Mouse (Mus musculus) midbrain, embryonic 12.5 days (tissue): Measurements from ENCODE around the gene Uba2. TPM values are rescaled to one million over a fixed set of nuclear protein-coding genes. Genes with fewer than 3 reads are reported as not detected.
"Not testable (repeated sequence)": the region's sequence is repeated elsewhere in the genome, so short reads cannot be mapped to it uniquely, and the experiment has no call there.

Source experiments
- ATAC-seq: fragments of 200-750 bp; cut with Nextera tagmentation; 2 replicates; pipeline ENCODE4 v1.8.0; 2017; ENCODE audit warnings: low read depth, moderate TSS enrichment, moderate library complexity; ENCODE audit not compliant: low FRiP score
- H3K27ac ChIP-seq: fragments of 300-500 bp; sonication (generic); replicated peaks from 2 replicates; pipeline ENCODE4 v1.5.1; 2016; ENCODE audit warnings: mild to moderate bottlenecking
- H3K27me3 ChIP-seq: fragments of 300-500 bp; sonication (generic); 2 replicates; pipeline ENCODE4 v1.6.1; 2016; ENCODE audit warnings: mild to moderate bottlenecking
- H3K36me3 ChIP-seq: fragments of 300-500 bp; sonication (generic); 2 replicates; pipeline ENCODE4 v1.6.1; 2016
- H3K4me1 ChIP-seq: fragments of 300-500 bp; sonication (generic); 2 replicates; pipeline ENCODE4 v1.6.1; 2016
- H3K4me2 ChIP-seq: fragments of 300-500 bp; sonication (generic); replicated peaks from 2 replicates; pipeline ENCODE4 v1.6.1; 2016; ENCODE audit warnings: mild to moderate bottlenecking, moderate library complexity
- H3K4me3 ChIP-seq: fragments of 300-500 bp; sonication (generic); 2 replicates; pipeline ENCODE4 v1.5.1; 2016; ENCODE audit warnings: mild to moderate bottlenecking
- H3K9ac ChIP-seq: fragments of 300-500 bp; sonication (generic); replicated peaks from 2 replicates; pipeline ENCODE4 v1.6.1; 2016; ENCODE audit warnings: mild to moderate bottlenecking, moderate library complexity
- H3K9me3 ChIP-seq: fragments of 300-500 bp; sonication (generic); 2 replicates; pipeline ENCODE4 v1.6.1; 2016; ENCODE audit warnings: mild to moderate bottlenecking
- WGBS: fragments of 180-500 bp; shearing (Covaris S2); methylation state at CpG from one replicate; pipeline ENCODE4 v1.1.7; 2016; 5-methylcytosine and 5-hydroxymethylcytosine counted together
- polyA plus RNA-seq: library from polyadenylated mRNA; unstranded; fragments of >200 nt; fragmentation: Nextera tagmentation; extraction: Ambion mirVana; gene quantifications from 2 replicates; pipeline ENCODE4 v1.2.1, GENCODE M21; 2016

The Uba2 gene
- polyA plus RNA-seq, 1 experiment from 2014 or later: 247 TPM

GRCm38 (mm10) chr7:34195632-34196031, 26.2 kb upstream of the Uba2 start:
- peaks cover 10% of the 10 kb centered on the region for H3K4me1 ChIP-seq
- peak overlapping the region; percentile 97 for H3K4me3 ChIP-seq
- H3K27ac ChIP-seq: 0 out of 2 replicates have a peak overlapping the region, but pooled peaks have one; percentile 46
- H3K4me2 ChIP-seq: peak overlapping the region; percentile 94
- no peak for ATAC-seq
- no peaks in the 10 kb centered on the region for H3K27me3 ChIP-seq
- peak overlapping the region; percentile 95 for H3K9ac ChIP-seq
- no peaks in the 10 kb centered on the region for H3K9me3 ChIP-seq
- 54% methylated on average over 3 of the region's 3 CpGs for WGBS
- peaks cover 26% of the 10 kb centered on the region for H3K36me3 ChIP-seq

- Histone ChIP-seq H3K36me3 (peaks cover 44% of the 10 kb centered on the region), H3K9ac (no peak overlapping the region)
- ATAC-seq: no peak
Observed at GRCm38 (mm10) chr7:34192825-34193224, 23.4 kb upstream of the Uba2 start.

GRCm38 (mm10) chr7:34189376-34189989, 20.1 kb upstream of the Uba2 start:
- Histone ChIP-seq H3K27me3 (no peaks in the 10 kb centered on the region), H3K9ac (no peak overlapping the region), H3K4me3 (no peak overlapping the region), H3K4me1 (no peaks in the 10 kb centered on the region), H3K4me2 (no peak overlapping the region), H3K27ac (no peak overlapping the region), H3K36me3 (peaks cover 71% of the 10 kb centered on the region), H3K9me3 (no peaks in the 10 kb centered on the region)
- WGBS: 91% methylated on average over 12 of the region's 12 CpGs
- ATAC-seq: no peak

More at GRCm38 (mm10) chr7:34192825-34193224, 23.4 kb upstream of the Uba2 start:
- H3K27ac ChIP-seq: no peak overlapping the region
- no peaks in the 10 kb centered on the region for H3K9me3 ChIP-seq
- 94% methylated on average over 6 of the region's 6 CpGs for WGBS
- no peak overlapping the region for H3K4me2 ChIP-seq
- no peaks in the 10 kb centered on the region for H3K27me3 ChIP-seq
- peaks cover 10% of the 10 kb centered on the region for H3K4me1 ChIP-seq
- no peak overlapping the region for H3K4me3 ChIP-seq

GRCm38 (mm10) chr7:34183794-34184193, 14.4 kb upstream of the Uba2 start:
- H3K36me3 ChIP-seq: peaks cover 50% of the 10 kb centered on the region
- H3K4me1 ChIP-seq: no peaks in the 10 kb centered on the region
- 87% methylated on average over 3 of the region's 3 CpGs for WGBS
- no peaks in the 10 kb centered on the region for H3K27me3 ChIP-seq
- no peak overlapping the region for H3K9ac ChIP-seq
- no peak overlapping the region for H3K27ac ChIP-seq
- ATAC-seq: no peak
- no peak overlapping the region for H3K4me2 ChIP-seq
- no peak overlapping the region for H3K4me3 ChIP-seq
- H3K9me3 ChIP-seq: no peaks in the 10 kb centered on the region

GRCm38 (mm10) chr7:34183356-34183755, 14.0 kb upstream of the Uba2 start:
- no peaks in the 10 kb centered on the region for H3K4me1 ChIP-seq
- H3K9ac ChIP-seq: no peak overlapping the region
- no peaks in the 10 kb centered on the region for H3K27me3 ChIP-seq
- WGBS: 92% methylated on average over 13 of the region's 13 CpGs
- H3K27ac ChIP-seq: no peak overlapping the region
- peaks cover 46% of the 10 kb centered on the region for H3K36me3 ChIP-seq
- no peak overlapping the region for H3K4me2 ChIP-seq
- H3K9me3 ChIP-seq: no peaks in the 10 kb centered on the region
- no peak overlapping the region for H3K4me3 ChIP-seq
- no peak for ATAC-seq

GRCm38 (mm10) chr7:34176241-34176640, 6.8 kb upstream of the Uba2 start:
- H3K27me3 ChIP-seq, H3K4me3 ChIP-seq, H3K9ac ChIP-seq, H3K4me1 ChIP-seq, H3K27ac ChIP-seq, H3K36me3 ChIP-seq, ATAC-seq, H3K9me3 ChIP-seq, H3K4me2 ChIP-seq: not testable (repeated sequence)
- 92% methylated on average over 6 of the region's 6 CpGs for WGBS

- H3K9ac ChIP-seq: no peak overlapping the region
- ATAC-seq: no peak
- 82% methylated on average over 1 of the region's 1 CpGs for WGBS
- H3K4me3 ChIP-seq: no peak overlapping the region
- H3K27ac ChIP-seq: no peak overlapping the region
- 0 out of 2 replicates have a peak, but pooled peaks cover 4% of the 10 kb centered on the region for H3K4me1 ChIP-seq
- no peaks in the 10 kb centered on the region for H3K27me3 ChIP-seq
- no peaks in the 10 kb centered on the region for H3K36me3 ChIP-seq
- H3K9me3 ChIP-seq: no peaks in the 10 kb centered on the region
- no peak overlapping the region for H3K4me2 ChIP-seq
Observed at GRCm38 (mm10) chr7:34172251-34172650, 2.9 kb upstream of the Uba2 start.

GRCm38 (mm10) chr7:34168470-34169251, 738 bp downstream of the Uba2 start:
- 10% methylated on average over 30 of the region's 30 CpGs for WGBS
- peak overlapping the region; percentile 89 for H3K27ac ChIP-seq
- no peaks in the 10 kb centered on the region for H3K9me3 ChIP-seq
- peak overlapping the region; percentile 91 for H3K4me3 ChIP-seq
- H3K36me3 ChIP-seq: peaks cover 15% of the 10 kb centered on the region
- H3K4me1 ChIP-seq: peaks cover 11% of the 10 kb centered on the region
- H3K27me3 ChIP-seq: no peaks in the 10 kb centered on the region
- H3K4me2 ChIP-seq: peak overlapping the region; percentile 75
- peak overlapping the region; percentile 96 for H3K9ac ChIP-seq
- peak; percentile 96 for ATAC-seq

GRCm38 (mm10) chr7:34167766-34168469, 1.5 kb downstream of the Uba2 start:
- Histone ChIP-seq H3K4me3 (peak overlapping the region; percentile 91), H3K9me3 (no peaks in the 10 kb centered on the region), H3K4me1 (peaks cover 11% of the 10 kb centered on the region), H3K27ac (peak overlapping the region; percentile 89), H3K27me3 (no peaks in the 10 kb centered on the region), H3K36me3 (peaks cover 23% of the 10 kb centered on the region), H3K4me2 (peak overlapping the region; percentile 75), H3K9ac (peak overlapping the region; percentile 96)
- ATAC-seq: peak; percentile 8
- under 1% methylated on average over 54 of the region's 54 CpGs for WGBS

- 51% methylated on average over 4 of the region's 4 CpGs for WGBS
- Histone ChIP-seq H3K36me3 (peaks cover 33% of the 10 kb centered on the region), H3K9me3 (no peaks in the 10 kb centered on the region), H3K27ac (no peak overlapping the region), H3K4me2 (peak overlapping the region; percentile 30), H3K4me1 (peaks cover 11% of the 10 kb centered on the region), H3K9ac (no peak overlapping the region), H3K27me3 (no peaks in the 10 kb centered on the region), H3K4me3 (0 out of 2 replicates have a peak overlapping the region, but pooled peaks have one; percentile 9)
- no peak for ATAC-seq
Observed at GRCm38 (mm10) chr7:34166850-34167249, 2.5 kb downstream of the Uba2 start.

GRCm38 (mm10) chr7:34165999-34166398, 3.4 kb downstream of the Uba2 start:
- Histone ChIP-seq H3K4me3 (no peak overlapping the region), H3K4me2 (no peak overlapping the region), H3K27ac (no peak overlapping the region), H3K36me3 (peaks cover 42% of the 10 kb centered on the region), H3K4me1 (peaks cover 11% of the 10 kb centered on the region), H3K27me3 (no peaks in the 10 kb centered on the region), H3K9me3 (no peaks in the 10 kb centered on the region), H3K9ac (no peak overlapping the region)
- 93% methylated on average over 3 of the region's 3 CpGs for WGBS
- ATAC-seq: no peak

- no peak overlapping the region for H3K9ac ChIP-seq
- no peak overlapping the region for H3K4me3 ChIP-seq
- ATAC-seq: no peak
- peaks cover 53% of the 10 kb centered on the region for H3K36me3 ChIP-seq
- H3K4me1 ChIP-seq: peaks cover 11% of the 10 kb centered on the region
- 95% methylated on average over 7 of the region's 7 CpGs for WGBS
- H3K27me3 ChIP-seq: no peaks in the 10 kb centered on the region
- no peaks in the 10 kb centered on the region for H3K9me3 ChIP-seq
- H3K27ac ChIP-seq: no peak overlapping the region
- H3K4me2 ChIP-seq: no peak overlapping the region
Observed at GRCm38 (mm10) chr7:34164671-34165070, 4.7 kb downstream of the Uba2 start.
